Mouse (Mus musculus): ENCODE data around the gene Atxn1. TPM values are rescaled to one million over a fixed set of nuclear protein-coding genes. Genes with fewer than 3 reads are reported as not detected.

The Atxn1 gene
- polyA plus RNA-seq, 1 experiment from 2014 or later: 6.3 TPM

DNA sequence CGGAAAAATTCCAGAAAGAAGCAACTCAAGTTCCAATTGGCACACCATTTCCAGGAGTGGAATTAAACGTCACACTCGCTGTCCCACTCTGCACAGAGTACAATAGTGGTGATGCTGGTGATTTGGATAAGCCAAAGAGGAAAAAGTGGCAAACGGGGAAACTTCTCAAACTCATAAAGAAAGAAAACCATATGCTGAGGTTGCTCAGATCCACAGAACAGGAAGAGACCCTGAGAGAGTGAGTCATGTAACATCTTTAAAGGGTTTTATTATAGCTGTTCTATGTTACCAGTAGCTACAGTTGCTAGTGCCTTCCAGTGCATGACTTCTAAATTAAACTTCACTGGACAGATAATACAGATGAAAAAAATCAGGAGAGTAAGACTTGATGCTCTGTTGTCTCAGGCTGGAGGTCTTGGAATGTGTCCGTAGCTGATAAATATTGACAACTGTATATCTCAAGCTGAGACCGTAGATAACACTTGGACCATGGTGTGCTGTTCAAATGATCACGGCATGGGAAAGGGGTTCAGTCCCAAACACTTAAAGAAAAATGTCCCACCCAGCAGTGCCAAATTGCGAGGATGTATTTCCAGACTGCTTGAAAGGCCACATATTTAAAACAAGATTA, 98.1 kb downstream of the Atxn1 start:
- no peak for ATAC-seq (replicated peaks; ENCODE audit: low FRiP score)
- Histone ChIP-seq H3K36me3 (no peaks in the 10 kb centered on the region), H3K9me3 (replicated peaks) (no peaks in the 10 kb centered on the region), H3K4me1 (0 out of 2 replicates have a peak, but pooled peaks cover 2% of the 10 kb centered on the region), H3K9ac (no peak overlapping the region), H3K4me2 (no peak overlapping the region), H3K27ac (no peak overlapping the region), H3K27me3 (no peaks in the 10 kb centered on the region), H3K4me3 (replicated peaks) (no peak overlapping the region)
- WGBS: 80% methylated on average over 8 of the region's 8 CpGs

- 88% methylated on average over 10 of the region's 10 CpGs for WGBS
- H3K9ac ChIP-seq: no peak overlapping the region
- H3K9me3 ChIP-seq (replicated peaks): no peaks in the 10 kb centered on the region
- H3K4me1 ChIP-seq: no peaks in the 10 kb centered on the region
- H3K27me3 ChIP-seq: no peaks in the 10 kb centered on the region
- no peak overlapping the region for H3K27ac ChIP-seq
- no peak overlapping the region for H3K4me2 ChIP-seq
- no peak for ATAC-seq (replicated peaks; ENCODE audit: low FRiP score)
- no peaks in the 10 kb centered on the region for H3K36me3 ChIP-seq
- no peak overlapping the region for H3K4me3 ChIP-seq (replicated peaks)
Observed at GRCm38 (mm10) chr13:45865620-45866019, 99.2 kb downstream of the Atxn1 start.

DNA sequence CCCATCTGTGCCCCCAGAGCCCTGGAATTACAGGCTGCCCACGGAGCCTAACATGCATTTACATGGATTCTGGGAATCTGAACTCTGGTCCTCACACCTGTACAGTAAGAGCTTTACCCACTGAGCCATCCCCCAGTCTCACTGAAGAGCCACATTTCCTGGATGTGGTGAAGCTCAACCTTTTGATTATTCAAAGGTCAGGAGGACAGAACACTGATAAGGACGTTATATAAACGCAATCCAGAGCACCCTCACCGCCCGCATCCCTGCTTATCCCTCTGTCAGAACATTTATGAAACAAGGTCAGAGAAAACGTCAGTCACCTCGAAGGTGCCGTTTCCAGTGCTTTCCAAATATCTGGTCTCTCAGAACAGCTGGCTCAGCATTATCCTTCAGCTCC, 101.0 kb downstream of the Atxn1 start:
- H3K36me3 ChIP-seq: no peaks in the 10 kb centered on the region
- H3K27me3 ChIP-seq: no peaks in the 10 kb centered on the region
- H3K4me1 ChIP-seq: no peaks in the 10 kb centered on the region
- 87% methylated on average over 8 of the region's 8 CpGs for WGBS
- H3K4me3 ChIP-seq (replicated peaks): no peak overlapping the region
- no peaks in the 10 kb centered on the region for H3K9me3 ChIP-seq (replicated peaks)
- H3K27ac ChIP-seq: no peak overlapping the region
- no peak overlapping the region for H3K4me2 ChIP-seq
- H3K9ac ChIP-seq: no peak overlapping the region
- no peak for ATAC-seq (replicated peaks; ENCODE audit: low FRiP score)

DNA sequence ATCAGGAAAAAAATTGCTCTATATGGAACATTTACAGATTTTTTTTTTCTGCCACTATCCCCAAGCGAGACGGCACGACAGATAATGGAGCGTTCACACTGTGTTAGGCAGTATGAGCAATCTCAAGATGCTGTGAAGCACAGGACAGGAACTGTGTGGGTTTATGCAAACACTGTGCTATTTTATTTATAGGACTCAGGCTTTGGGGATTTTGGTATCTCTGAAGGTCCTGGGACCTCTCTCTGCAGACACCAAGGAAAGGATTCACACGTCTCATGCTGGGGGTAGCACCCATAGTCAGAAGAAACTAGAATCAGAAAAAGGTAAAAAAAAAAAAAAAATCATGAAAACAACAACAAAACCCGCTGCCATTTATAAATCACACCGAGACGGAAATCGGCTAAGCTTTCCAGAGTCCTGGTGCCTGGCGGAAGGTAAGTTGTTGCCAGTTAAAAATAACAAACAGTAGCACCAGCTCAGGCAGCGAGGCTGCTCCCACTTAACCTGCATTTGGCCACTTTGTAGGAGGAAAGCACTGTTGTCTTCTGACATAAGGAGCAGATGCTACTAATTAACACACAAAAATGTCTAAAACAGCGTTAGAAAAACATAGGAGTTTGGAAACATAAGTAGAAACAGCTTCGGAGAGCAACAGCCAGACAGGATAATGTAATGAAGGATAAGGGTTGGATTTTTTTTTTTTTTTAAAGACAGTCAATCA, 102.8 kb downstream of the Atxn1 start:
- Histone ChIP-seq H3K4me3 (replicated peaks) (no peak overlapping the region), H3K9ac (no peak overlapping the region), H3K27me3 (no peaks in the 10 kb centered on the region), H3K36me3 (no peaks in the 10 kb centered on the region), H3K27ac (no peak overlapping the region), H3K4me2 (no peak overlapping the region), H3K4me1 (no peaks in the 10 kb centered on the region), H3K9me3 (replicated peaks) (no peaks in the 10 kb centered on the region)
- ATAC-seq (replicated peaks; ENCODE audit: low FRiP score): no peak
- WGBS: 43% methylated on average over 13 of the region's 13 CpGs

DNA sequence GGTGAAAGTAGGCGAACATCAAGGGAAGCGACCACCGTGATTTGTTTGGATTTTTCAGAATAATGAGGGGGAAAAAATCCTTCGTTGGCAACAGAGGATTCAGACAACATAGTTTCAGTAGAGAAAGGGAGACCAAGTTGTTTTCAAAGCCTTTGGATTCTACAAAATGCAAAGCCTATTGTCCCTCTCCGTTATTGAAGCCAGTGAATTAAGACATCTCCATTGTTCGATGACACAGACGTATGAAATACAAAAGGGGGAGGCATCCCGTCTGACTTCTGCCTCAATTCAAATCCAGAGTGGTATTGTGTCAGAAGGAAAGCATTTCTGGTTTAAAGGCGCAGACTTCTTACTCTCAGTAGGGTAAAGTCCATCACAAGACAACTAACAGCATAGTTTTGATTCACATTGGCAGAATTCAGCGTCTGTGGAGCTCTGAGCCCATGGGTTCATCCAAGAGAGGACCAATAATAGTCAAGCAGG, 103.7 kb downstream of the Atxn1 start:
- H3K9ac ChIP-seq: no peak overlapping the region
- 85% methylated on average over 10 of the region's 10 CpGs for WGBS
- H3K4me3 ChIP-seq (replicated peaks): no peak overlapping the region
- H3K27ac ChIP-seq: no peak overlapping the region
- no peaks in the 10 kb centered on the region for H3K9me3 ChIP-seq (replicated peaks)
- no peak overlapping the region for H3K4me2 ChIP-seq
- no peaks in the 10 kb centered on the region for H3K4me1 ChIP-seq
- H3K27me3 ChIP-seq: no peaks in the 10 kb centered on the region
- no peak for ATAC-seq (replicated peaks; ENCODE audit: low FRiP score)
- H3K36me3 ChIP-seq: no peaks in the 10 kb centered on the region

- Histone ChIP-seq H3K27ac (no peak overlapping the region), H3K4me3 (replicated peaks) (no peak overlapping the region), H3K36me3 (no peaks in the 10 kb centered on the region), H3K4me1 (no peaks in the 10 kb centered on the region), H3K9me3 (replicated peaks) (no peaks in the 10 kb centered on the region), H3K4me2 (no peak overlapping the region), H3K27me3 (no peaks in the 10 kb centered on the region), H3K9ac (no peak overlapping the region)
- WGBS: 87% methylated on average over 12 of the region's 12 CpGs
- ATAC-seq (replicated peaks; ENCODE audit: low FRiP score): no peak
Observed at GRCm38 (mm10) chr13:45859081-45859709, 105.6 kb downstream of the Atxn1 start.

DNA sequence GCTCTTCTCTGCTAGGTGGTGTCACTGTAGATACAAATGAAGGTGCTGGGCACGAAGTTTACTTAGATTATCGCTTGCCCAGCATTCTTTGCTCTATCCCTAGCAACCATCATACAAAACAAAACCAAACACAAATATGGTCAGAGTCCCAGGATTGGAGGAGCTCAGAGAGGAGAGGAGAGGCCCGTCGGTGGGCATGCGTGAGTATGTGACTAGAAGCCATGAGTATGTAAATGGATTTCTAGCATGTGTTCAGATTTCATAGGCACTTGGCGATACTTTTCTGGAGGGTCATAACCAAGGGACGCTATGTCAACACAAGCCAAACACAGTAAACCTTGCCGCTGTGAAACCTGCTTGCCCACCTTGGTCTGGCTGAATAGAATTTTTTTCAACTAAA, 107.4 kb downstream of the Atxn1 start:
- 87% methylated on average over 8 of the region's 8 CpGs for WGBS
- no peaks in the 10 kb centered on the region for H3K36me3 ChIP-seq

GRCm38 (mm10) chr13:45854531-45854930, 110.3 kb downstream of the Atxn1 start:
- WGBS: 64% methylated on average over 5 of the region's 5 CpGs
- Histone ChIP-seq H3K9me3 (replicated peaks) (no peaks in the 10 kb centered on the region), H3K4me1 (no peaks in the 10 kb centered on the region)

More for the DNA sequence above, 107.4 kb downstream of the Atxn1 start:
- no peak overlapping the region for H3K4me3 ChIP-seq (replicated peaks)
- H3K9ac ChIP-seq: no peak overlapping the region
- no peaks in the 10 kb centered on the region for H3K9me3 ChIP-seq (replicated peaks)
- no peaks in the 10 kb centered on the region for H3K27me3 ChIP-seq
- no peak overlapping the region for H3K27ac ChIP-seq
- no peaks in the 10 kb centered on the region for H3K4me1 ChIP-seq
- no peak for ATAC-seq (replicated peaks; ENCODE audit: low FRiP score)
- no peak overlapping the region for H3K4me2 ChIP-seq

GRCm38 (mm10) chr13:45853691-45854090, 111.1 kb downstream of the Atxn1 start:
- 80% methylated on average over 6 of the region's 6 CpGs for WGBS
- no peaks in the 10 kb centered on the region for H3K36me3 ChIP-seq
- no peak overlapping the region for H3K9ac ChIP-seq
- H3K27me3 ChIP-seq: no peaks in the 10 kb centered on the region
- no peaks in the 10 kb centered on the region for H3K4me1 ChIP-seq
- no peak for ATAC-seq (replicated peaks; ENCODE audit: low FRiP score)
- no peak overlapping the region for H3K4me3 ChIP-seq (replicated peaks)
- H3K4me2 ChIP-seq: no peak overlapping the region
- H3K9me3 ChIP-seq (replicated peaks): no peaks in the 10 kb centered on the region
- no peak overlapping the region for H3K27ac ChIP-seq

More at GRCm38 (mm10) chr13:45854531-45854930, 110.3 kb downstream of the Atxn1 start:
- ATAC-seq (replicated peaks; ENCODE audit: low FRiP score): no peak
- Histone ChIP-seq H3K4me2 (no peak overlapping the region), H3K27ac (no peak overlapping the region), H3K27me3 (no peaks in the 10 kb centered on the region), H3K4me3 (replicated peaks) (no peak overlapping the region), H3K9ac (no peak overlapping the region), H3K36me3 (no peaks in the 10 kb centered on the region)

DNA sequence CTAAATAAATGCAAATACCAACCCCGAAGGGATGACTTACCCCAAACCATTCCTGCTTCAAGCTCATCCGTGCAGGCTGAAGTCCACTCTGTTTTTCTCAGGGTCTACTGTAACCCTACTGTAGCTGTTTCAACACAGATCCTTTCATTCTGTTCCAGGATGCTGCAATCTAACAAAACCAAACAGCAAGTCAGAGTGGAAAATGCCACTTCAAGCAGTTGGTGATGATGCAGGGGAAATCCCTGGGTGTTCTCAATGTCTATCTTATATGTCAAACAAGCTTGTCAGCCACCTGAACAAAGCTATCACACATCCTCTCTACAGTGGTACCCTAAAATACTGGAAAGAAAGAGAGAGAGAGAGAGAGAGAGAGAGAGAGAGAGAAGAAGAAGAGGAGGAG, 112.5 kb downstream of the Atxn1 start:
- no peak for ATAC-seq (replicated peaks; ENCODE audit: low FRiP score)
- Histone ChIP-seq H3K9me3 (replicated peaks) (no peaks in the 10 kb centered on the region), H3K9ac (no peak overlapping the region), H3K4me2 (no peak overlapping the region), H3K4me3 (replicated peaks) (no peak overlapping the region), H3K36me3 (no peaks in the 10 kb centered on the region), H3K27me3 (no peaks in the 10 kb centered on the region), H3K4me1 (no peaks in the 10 kb centered on the region), H3K27ac (no peak overlapping the region)
- WGBS: 90% methylated on average over 2 of the region's 2 CpGs

DNA sequence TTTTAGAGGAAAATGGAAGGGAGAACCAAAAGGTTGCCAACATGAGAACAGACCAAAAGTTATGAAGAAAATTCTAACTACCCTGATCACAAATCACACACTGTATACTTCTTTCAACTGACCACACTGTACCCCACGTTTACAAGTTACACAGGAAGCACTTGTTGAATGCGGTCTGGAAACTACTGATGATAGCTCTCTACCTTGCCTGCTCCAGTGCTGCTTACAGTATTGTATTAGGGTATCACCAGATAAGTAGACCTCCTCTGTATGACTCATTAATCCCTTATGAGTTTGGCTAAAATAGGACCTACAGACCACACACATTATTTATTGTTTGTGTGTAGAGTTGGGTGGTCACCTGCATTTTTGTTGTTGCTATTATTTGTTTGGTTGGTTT, 113.1 kb downstream of the Atxn1 start:
- no peak overlapping the region for H3K27ac ChIP-seq
- H3K27me3 ChIP-seq: no peaks in the 10 kb centered on the region
- 79% methylated on average over 2 of the region's 2 CpGs for WGBS
- no peaks in the 10 kb centered on the region for H3K36me3 ChIP-seq
- H3K4me3 ChIP-seq (replicated peaks): no peak overlapping the region
- H3K9me3 ChIP-seq (replicated peaks): no peaks in the 10 kb centered on the region
- no peak overlapping the region for H3K9ac ChIP-seq
- H3K4me1 ChIP-seq: no peaks in the 10 kb centered on the region
- H3K4me2 ChIP-seq: no peak overlapping the region
- ATAC-seq (replicated peaks; ENCODE audit: low FRiP score): no peak

DNA sequence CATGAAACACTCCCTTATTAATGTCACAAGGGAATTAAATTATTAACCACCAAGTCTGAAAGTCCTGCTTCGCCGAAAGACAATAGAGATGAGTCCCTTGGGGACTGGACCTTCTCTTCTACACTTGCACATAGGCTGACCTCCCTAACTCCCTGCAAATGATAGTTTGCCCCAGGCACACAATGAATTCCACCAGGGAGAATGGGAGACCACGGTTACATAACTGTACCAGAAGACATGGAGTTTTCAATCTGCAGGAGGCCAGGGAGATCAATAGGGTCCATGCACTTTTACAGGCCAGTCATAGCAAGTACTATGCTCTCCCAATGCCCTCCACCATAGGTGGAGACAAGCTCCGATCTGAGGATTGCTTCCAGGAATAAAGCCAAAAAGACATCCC, 113.7 kb downstream of the Atxn1 start:
- H3K9me3 ChIP-seq (replicated peaks): no peaks in the 10 kb centered on the region
- no peaks in the 10 kb centered on the region for H3K4me1 ChIP-seq
- no peak for ATAC-seq (replicated peaks; ENCODE audit: low FRiP score)
- 81% methylated on average over 4 of the region's 4 CpGs for WGBS
- no peak overlapping the region for H3K27ac ChIP-seq
- no peaks in the 10 kb centered on the region for H3K36me3 ChIP-seq
- no peak overlapping the region for H3K9ac ChIP-seq
- no peak overlapping the region for H3K4me3 ChIP-seq (replicated peaks)
- H3K4me2 ChIP-seq: no peak overlapping the region
- no peaks in the 10 kb centered on the region for H3K27me3 ChIP-seq
